23 mouse cellular contexts compared by ENCODE assay signal in the genomic region with DNA sequence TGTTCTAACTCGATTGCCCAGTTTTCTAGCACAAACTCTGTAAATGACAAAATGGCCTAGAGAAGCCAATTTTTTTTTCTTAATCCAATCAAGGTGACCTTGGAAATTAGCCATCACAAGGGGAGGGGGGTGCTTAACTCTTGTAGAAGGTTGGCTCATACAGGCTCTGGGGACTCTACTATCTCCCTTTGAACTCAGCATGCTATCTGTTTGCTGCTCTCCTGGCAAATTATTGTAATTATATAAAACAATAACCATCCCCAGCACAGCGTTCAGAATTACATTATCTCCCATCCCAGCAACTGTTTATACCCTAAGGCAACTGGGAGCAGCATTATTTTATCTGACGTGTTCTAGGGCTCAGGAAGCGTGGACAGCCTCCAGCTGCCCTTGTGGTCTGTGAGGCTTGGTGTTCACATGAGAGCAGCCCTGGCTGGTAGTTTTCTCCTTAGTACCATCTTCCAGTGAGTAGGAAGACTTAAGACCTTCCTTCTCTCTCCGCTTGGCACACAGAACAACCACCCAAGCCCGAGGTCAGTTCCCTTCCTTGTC. TPM values are rescaled to one million over a fixed set of nuclear protein-coding genes. Genes with fewer than 3 reads are reported as not detected.
DNase-seq lines count a peak whose midpoint lies in the region; ATAC-seq and TF ChIP-seq lines count a peak whose summit lies in the region.
"Had no signal": no experiment of that assay in that cellular context is flagged by ENCODE, and none has a peak within 500 bp of the region (broad histone marks: within the 10 kb centered on the region; RNA-seq: fewer than 3 reads in every experiment).

No protein-coding gene starts in this region.

- H3K36me3 ChIP-seq in embryonic facial prominence, embryonic 14.5 days (ENCODE audit: control insufficient read depth, insufficient read depth, low read length) = no peaks in the 10 kb centered on the region
- H3K36me3 ChIP-seq in embryonic facial prominence, embryonic 10.5 days (replicated peaks) = no peaks in the 10 kb centered on the region
- H3K36me3 ChIP-seq in intestine, embryonic 16.5 days (ENCODE audit: control insufficient read depth, insufficient read depth, low read length) = no peaks in the 10 kb centered on the region
- no peaks in the 10 kb centered on the region for H3K36me3 ChIP-seq in intestine, postnatal 0 days (ENCODE audit: control insufficient read depth, insufficient read depth)
- no peaks in the 10 kb centered on the region for H3K36me3 ChIP-seq in thymus, adult 2 months (ENCODE audit: control insufficient read depth, insufficient read depth, low read length)
- H3K36me3 ChIP-seq: embryonic facial prominence, embryonic 12.5 days; forebrain, embryonic 12.5 days; heart, embryonic 10.5 days; hindbrain, embryonic 15.5 days had no signal

- H3K4me3 ChIP-seq in embryonic facial prominence, embryonic 14.5 days (ENCODE audit: low read depth, low read length) = no peak overlapping the region
- no peak overlapping the region for H3K4me3 ChIP-seq in embryonic facial prominence, embryonic 10.5 days
- no peak overlapping the region for H3K4me3 ChIP-seq in intestine, embryonic 16.5 days (ENCODE audit: low read length)
- no peak overlapping the region for H3K4me3 ChIP-seq in intestine, postnatal 0 days (ENCODE audit: low read depth, low read length)
- H3K4me3 ChIP-seq in thymus, adult 2 months (ENCODE audit: control insufficient read depth, insufficient read depth, low read length) = no peak overlapping the region
- H3K4me3 ChIP-seq: embryonic facial prominence, embryonic 12.5 days; forebrain, embryonic 12.5 days; heart, embryonic 10.5 days; hindbrain, embryonic 15.5 days had no signal

- no peak for DNase-seq in embryonic facial prominence, embryonic 14.5 days (ENCODE audit: low spot score)
- no peak for DNase-seq in embryonic facial prominence, embryonic 10.5 days (ENCODE audit: low spot score)
- DNase-seq in MN1 (ENCODE audit: low spot score) = peak; percentile 72
- no peak for DNase-seq in left cerebral cortex, postnatal 14 days (ENCODE audit: low spot score in 2 of 2)
- DNase-seq in thymus, adult 2 months = no peak
- DNase-seq: adrenal gland, postnatal 10 days; cerebellum, adult 18-20 months; cerebellum, postnatal 10 days; embryo, embryonic 11 days; forebrain, postnatal 0 days; gastrocnemius, postnatal 25 days; heart, postnatal 10 days; heart, postnatal 4 days; kidney, adult 2 months had no signal

- no peak overlapping the region for H3K9ac ChIP-seq in embryonic facial prominence, embryonic 14.5 days (ENCODE audit: low read depth, low read length)
- no peak overlapping the region for H3K9ac ChIP-seq in intestine, embryonic 16.5 days (ENCODE audit: low read depth, low read length)
- no peak overlapping the region for H3K9ac ChIP-seq in intestine, postnatal 0 days (ENCODE audit: low read depth, low read length)
- H3K9ac ChIP-seq: embryonic facial prominence, embryonic 12.5 days; forebrain, embryonic 12.5 days; forebrain, postnatal 0 days; hindbrain, embryonic 15.5 days had no signal

- TF ChIP-seq CTCF in intestine, postnatal 0 days (IDR thresholded peaks at IDR 0.05; ENCODE audit: low read depth) = no peak
- no peak for TF ChIP-seq CTCF in thymus, adult 2 months (IDR thresholded peaks at IDR 0.05; ENCODE audit: borderline replicate concordance, control insufficient read depth, extremely low read depth, insufficient read depth, low read length, poor library complexity)

- intact Hi-C loops in left cerebral cortex, postnatal 14 days (cut with DNase I) = no loop called here

- TF ChIP-seq POLR2A in thymus, adult 2 months (IDR thresholded peaks at IDR 0.05; ENCODE audit: control insufficient read depth, extremely low read depth, insufficient read depth, low read length, poor library complexity) = no peak

- no peaks in the 10 kb centered on the region for H3K9me3 ChIP-seq in embryonic facial prominence, embryonic 14.5 days (ENCODE audit: control insufficient read depth, low read length)
- no peaks in the 10 kb centered on the region for H3K9me3 ChIP-seq in embryonic facial prominence, embryonic 10.5 days
- H3K9me3 ChIP-seq in intestine, embryonic 16.5 days (ENCODE audit: control insufficient read depth, low read length) = no peaks in the 10 kb centered on the region
- no peaks in the 10 kb centered on the region for H3K9me3 ChIP-seq in intestine, postnatal 0 days (ENCODE audit: control insufficient read depth)
- H3K9me3 ChIP-seq: embryonic facial prominence, embryonic 12.5 days; forebrain, embryonic 12.5 days; heart, embryonic 10.5 days; hindbrain, embryonic 15.5 days had no signal

- no peak overlapping the region for H3K27ac ChIP-seq in embryonic facial prominence, embryonic 14.5 days (replicated peaks; ENCODE audit: low read depth, low read length)
- H3K27ac ChIP-seq in embryonic facial prominence, embryonic 10.5 days (replicated peaks) = no peak overlapping the region
- no peak overlapping the region for H3K27ac ChIP-seq in intestine, embryonic 16.5 days (ENCODE audit: low read length)
- H3K27ac ChIP-seq in intestine, postnatal 0 days (ENCODE audit: low read depth, low read length) = no peak overlapping the region
- H3K27ac ChIP-seq in thymus, adult 2 months (ENCODE audit: control insufficient read depth, insufficient read depth, low read length) = no peak overlapping the region
- H3K27ac ChIP-seq: embryonic facial prominence, embryonic 12.5 days; forebrain, embryonic 12.5 days; heart, embryonic 10.5 days; hindbrain, embryonic 15.5 days had no signal

- ATAC-seq in embryonic facial prominence, embryonic 14.5 days (ENCODE audit: low read depth) = peak; percentile 30; the same call in 1 of the 2 replicates
- ATAC-seq in intestine, embryonic 16.5 days = 0 out of 2 replicates have a peak, but pooled peaks have one; percentile 36
- ATAC-seq in intestine, postnatal 0 days = no peak
- ATAC-seq in megakaryocyte progenitor cell, adult 5-6 weeks (replicated peaks; ENCODE audit: poor library complexity) = peak; percentile 74
- ATAC-seq: forebrain, postnatal 0 days had no signal

- 66% methylated on average over 6 of the region's 6 CpGs for WGBS in embryonic facial prominence, embryonic 14.5 days
- WGBS in embryonic facial prominence, embryonic 10.5 days = 77% methylated on average over 6 of the region's 6 CpGs
- WGBS in intestine, embryonic 16.5 days = 72% methylated on average over 6 of the region's 6 CpGs
- WGBS in intestine, postnatal 0 days = 67% methylated on average over 6 of the region's 6 CpGs
- 72% methylated on average over 6 of the region's 6 CpGs for WGBS in thymus, adult 2 months

- no peaks in the 10 kb centered on the region for H3K4me1 ChIP-seq in embryonic facial prominence, embryonic 14.5 days (ENCODE audit: control insufficient read depth, insufficient read depth, low read length)
- no peaks in the 10 kb centered on the region for H3K4me1 ChIP-seq in embryonic facial prominence, embryonic 10.5 days
- H3K4me1 ChIP-seq in intestine, embryonic 16.5 days (ENCODE audit: control insufficient read depth, insufficient read depth, low read length) = no peaks in the 10 kb centered on the region
- H3K4me1 ChIP-seq in intestine, postnatal 0 days (replicated peaks; ENCODE audit: control insufficient read depth, insufficient read depth, low read length) = no peaks in the 10 kb centered on the region
- peaks cover 4% of the 10 kb centered on the region for H3K4me1 ChIP-seq in thymus, adult 2 months (replicated peaks; ENCODE audit: control insufficient read depth, insufficient read depth, low read length)
- H3K4me1 ChIP-seq: embryonic facial prominence, embryonic 12.5 days; forebrain, embryonic 12.5 days; heart, embryonic 10.5 days; hindbrain, embryonic 15.5 days had no signal

- H3K27me3 ChIP-seq in embryonic facial prominence, embryonic 14.5 days (replicated peaks; ENCODE audit: control insufficient read depth, insufficient read depth, low read length) = no peaks in the 10 kb centered on the region
- no peaks in the 10 kb centered on the region for H3K27me3 ChIP-seq in embryonic facial prominence, embryonic 10.5 days (replicated peaks; ENCODE audit: low read depth, poor library complexity, severe bottlenecking)
- no peaks in the 10 kb centered on the region for H3K27me3 ChIP-seq in intestine, embryonic 16.5 days (replicated peaks; ENCODE audit: control insufficient read depth, insufficient read depth, low read length)
- H3K27me3 ChIP-seq in intestine, postnatal 0 days (replicated peaks; ENCODE audit: control insufficient read depth, insufficient read depth, low read length) = no peaks in the 10 kb centered on the region
- no peaks in the 10 kb centered on the region for H3K27me3 ChIP-seq in thymus, adult 2 months (ENCODE audit: control insufficient read depth, insufficient read depth, low read length)
- H3K27me3 ChIP-seq: embryonic facial prominence, embryonic 12.5 days; forebrain, embryonic 12.5 days; hindbrain, embryonic 15.5 days had no signal

- H3K4me2 ChIP-seq in embryonic facial prominence, embryonic 14.5 days (ENCODE audit: low read depth, low read length) = no peak overlapping the region
- no peak overlapping the region for H3K4me2 ChIP-seq in intestine, embryonic 16.5 days (ENCODE audit: low read depth, low read length)
- no peak overlapping the region for H3K4me2 ChIP-seq in intestine, postnatal 0 days (replicated peaks; ENCODE audit: low read depth)
- H3K4me2 ChIP-seq: embryonic facial prominence, embryonic 12.5 days; forebrain, embryonic 12.5 days; hindbrain, embryonic 15.5 days had no signal

RNA-seq across cellular contexts. Expression of a gene that starts 14.0 kb away (rescaled TPM):
- polyA plus RNA-seq in embryonic facial prominence, embryonic 14.5 days (2014; fragmentation: Nextera tagmentation; extraction: Ambion mirVana) = not detected in 2 replicates
- not detected in 2 replicates for polyA plus RNA-seq in embryonic facial prominence, embryonic 10.5 days (2016; fragmentation: Nextera tagmentation; extraction: Ambion mirVana)
- 0.01 and 0.04 TPM in 2 replicates for polyA plus RNA-seq in intestine, embryonic 16.5 days (2015; fragmentation: Nextera tagmentation; extraction: Ambion mirVana)
- not detected in 2 replicates for polyA plus RNA-seq in intestine, postnatal 0 days (2015; fragmentation: Nextera tagmentation; extraction: Ambion mirVana)
- total RNA-seq in megakaryocyte progenitor cell, adult 5-6 weeks (2015) = 0.76 and 1.5 TPM in 2 replicates
- 0.67 and 1.1 TPM in 2 replicates for total RNA-seq in megakaryocyte progenitor cell, adult 5-6 weeks (2017)
- 1 to 10 TPM; 8.6 to 8.8 TPM for total RNA-seq in left cerebral cortex, postnatal 14 days (2021)
- polyA plus RNA-seq in thymus, adult 2 months (2012; rRNA removed) = 3.1 TPM in 2 replicates
- polyA plus RNA-seq: C2C12; embryonic facial prominence, embryonic 12.5 days; forebrain, embryonic 12.5 days; heart, embryonic 10.5 days; intestine, embryonic 14.5 days had no signal
